Mouse (Mus musculus) heart, embryonic 12.5 days (tissue): Measurements from ENCODE around the gene Pdxk. TPM values are rescaled to one million over a fixed set of nuclear protein-coding genes. Genes with fewer than 3 reads are reported as not detected.
A peak's percentile ranks its signal among the peaks of the same experiment; 100 is the strongest.
"Not testable (repeated sequence)": the region's sequence is repeated elsewhere in the genome, so short reads cannot be mapped to it uniquely, and the experiment has no call there.

ENCODE experiments used
- ATAC-seq: fragments of 200-750 bp; cut with Nextera tagmentation; 2 replicates; pipeline ENCODE4 v1.8.0; 2017; ENCODE audit warnings: moderate TSS enrichment, moderate library complexity; ENCODE audit not compliant: insufficient number of reproducible peaks, low FRiP score
- H3K27ac ChIP-seq: fragments of 300-500 bp; sonication (generic); 2 replicates; pipeline ENCODE4 v1.5.1; 2016; ENCODE audit warnings: mild to moderate bottlenecking, moderate library complexity; ENCODE audit not compliant: poor library complexity, severe bottlenecking
- H3K27me3 ChIP-seq: fragments of 300-500 bp; sonication (generic); replicated peaks from 2 replicates; pipeline ENCODE4 v1.6.1; 2016; ENCODE audit warnings: mild to moderate bottlenecking, moderate library complexity
- H3K36me3 ChIP-seq: fragments of 300-500 bp; sonication (generic); 2 replicates; pipeline ENCODE4 v1.6.1; 2016; ENCODE audit warnings: mild to moderate bottlenecking, moderate library complexity
- H3K4me1 ChIP-seq: fragments of 300-500 bp; sonication (generic); replicated peaks from 2 replicates; pipeline ENCODE4 v1.6.1; 2016; ENCODE audit warnings: mild to moderate bottlenecking
- H3K4me2 ChIP-seq: fragments of 300-500 bp; sonication (generic); 2 replicates; pipeline ENCODE4 v1.6.1; 2016; ENCODE audit warnings: mild to moderate bottlenecking, moderate library complexity
- H3K4me3 ChIP-seq: fragments of 300-500 bp; sonication (generic); 2 replicates; pipeline ENCODE4 v1.5.1; 2016; ENCODE audit warnings: mild to moderate bottlenecking
- H3K9ac ChIP-seq: fragments of 300-500 bp; sonication (generic); 2 replicates; pipeline ENCODE4 v1.6.1; 2016; ENCODE audit warnings: mild to moderate bottlenecking, moderate library complexity
- H3K9me3 ChIP-seq: fragments of 300-500 bp; sonication (generic); replicated peaks from 2 replicates; pipeline ENCODE4 v1.6.1; 2016; ENCODE audit warnings: mild to moderate bottlenecking, moderate library complexity
- WGBS: fragments of 180-500 bp; shearing (Covaris S2); methylation state at CpG from one replicate; pipeline ENCODE4 v1.1.7; 2016; 5-methylcytosine and 5-hydroxymethylcytosine counted together
- polyA plus RNA-seq: library from polyadenylated mRNA; unstranded; fragments of >200 nt; fragmentation: Nextera tagmentation; extraction: Ambion mirVana; gene quantifications from 2 replicates; pipeline ENCODE4 v1.2.1, GENCODE M21; 2016

Gene Pdxk
- 5.4 and 5.5 TPM in 2 replicates for polyA plus RNA-seq

GRCm38 (mm10) chr10:78464792-78465207 is at the start of gene Pdxk:
Pdxk (minus strand) TSS chr10:78464975.
- WGBS = under 1% methylated on average over 35 of the region's 35 CpGs
- peak; percentile 92 for ATAC-seq
- Histone ChIP-seq H3K9ac (peak within 1 kb of the TSS; percentile 79), H3K4me2 (peak within 1 kb of the TSS; percentile 97), H3K27me3 (0 out of 2 replicates have a peak, but pooled peaks cover 8% of the 10 kb centered on the region), H3K4me3 (peak within 1 kb of the TSS; percentile 62), H3K4me1 (peaks cover 24% of the 10 kb centered on the region), H3K9me3 (no peaks in the 10 kb centered on the region), H3K27ac (peak within 1 kb of the TSS; percentile 12; the same call in 1 of the 2 replicates), H3K36me3 (no peaks in the 10 kb centered on the region)

DNA sequence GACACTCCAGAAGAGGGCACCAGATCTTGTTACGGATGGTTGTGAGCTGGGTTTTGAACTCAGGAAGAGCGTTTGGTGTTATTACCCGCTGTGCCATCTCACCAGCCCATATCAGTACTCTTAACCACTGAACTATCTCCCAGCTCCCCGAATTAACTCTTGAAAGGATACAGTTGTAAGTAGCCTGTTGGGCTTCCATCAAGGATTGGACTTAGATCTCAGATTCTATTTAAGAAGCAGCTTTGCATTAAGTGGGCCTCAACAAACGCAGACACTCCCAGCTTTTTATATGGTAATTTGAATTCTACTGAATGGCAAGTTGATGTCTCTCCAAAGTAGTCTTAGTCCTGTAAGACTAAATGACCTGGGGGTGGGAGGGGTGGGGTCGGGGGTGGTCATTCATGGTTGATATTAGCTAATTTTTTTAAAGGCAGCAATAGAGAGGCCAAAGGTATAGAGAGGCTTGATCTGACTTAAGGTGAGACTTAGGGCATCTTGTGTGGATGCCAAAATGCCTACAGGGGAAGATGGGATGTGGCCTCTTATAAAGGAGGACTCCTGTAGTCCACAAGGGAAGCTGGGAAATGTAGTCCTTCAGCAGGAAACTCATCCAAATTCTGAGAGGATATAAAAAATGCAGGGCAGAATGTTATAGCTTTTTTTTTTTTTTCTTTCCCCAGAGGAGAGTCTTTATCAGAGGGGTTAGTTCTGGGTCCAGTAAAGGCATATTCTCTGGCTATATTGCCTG is 38.4 kb upstream of the Pdxk start:
- ATAC-seq = no peak
- H3K9ac ChIP-seq = no peak overlapping the region
- WGBS = 70% methylated on average over 6 of the region's 6 CpGs
- H3K4me3 ChIP-seq = no peak overlapping the region
- H3K4me1 ChIP-seq = no peaks in the 10 kb centered on the region
- H3K27ac ChIP-seq = no peak overlapping the region
- peaks cover 3% of the 10 kb centered on the region; the same call in 1 of the 2 replicates for H3K9me3 ChIP-seq
- no peak overlapping the region for H3K4me2 ChIP-seq
- H3K36me3 ChIP-seq = no peaks in the 10 kb centered on the region
- no peaks in the 10 kb centered on the region for H3K27me3 ChIP-seq

- Histone ChIP-seq H3K4me1 (0 out of 2 replicates have a peak, but pooled peaks cover 4% of the 10 kb centered on the region), H3K36me3 (no peaks in the 10 kb centered on the region), H3K27me3 (peaks cover 32% of the 10 kb centered on the region), H3K4me2 (peak overlapping the region; percentile 72), H3K9ac (peak overlapping the region; percentile 44; the same call in 1 of the 2 replicates), H3K27ac (no peak overlapping the region), H3K9me3 (no peaks in the 10 kb centered on the region), H3K4me3 (peak overlapping the region; percentile 36)
- ATAC-seq = peak; percentile 71
- WGBS = 9% methylated on average over 26 of the region's 26 CpGs
Measured at GRCm38 (mm10) chr10:78487431-78488086, 22.8 kb upstream of the Pdxk start.

DNA sequence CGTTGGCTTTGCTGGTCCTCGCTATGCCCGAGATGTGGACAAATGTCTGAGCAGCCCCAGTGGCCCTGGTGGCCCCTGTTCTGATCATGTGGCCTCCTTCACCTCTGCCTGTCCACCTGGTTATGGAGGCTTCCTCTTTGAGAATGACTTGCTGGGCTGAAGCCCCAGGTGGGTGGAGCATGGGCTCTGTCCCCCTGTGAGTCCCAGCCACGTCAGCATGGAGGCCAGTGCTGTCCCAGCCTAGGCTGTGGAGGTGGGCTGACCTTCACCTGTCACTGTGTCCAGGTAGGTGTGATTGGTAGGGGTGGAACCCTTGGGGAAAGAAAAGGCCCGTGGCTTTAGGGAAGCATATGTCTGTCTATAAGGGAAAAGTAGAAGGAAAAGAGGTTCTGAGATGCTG is 22.1 kb upstream of the Pdxk start:
- no peak overlapping the region for H3K9ac ChIP-seq
- H3K9me3 ChIP-seq = no peaks in the 10 kb centered on the region
- WGBS = 63% methylated on average over 5 of the region's 5 CpGs
- no peak overlapping the region for H3K4me3 ChIP-seq
- 0 out of 2 replicates have a peak, but pooled peaks cover 4% of the 10 kb centered on the region for H3K4me1 ChIP-seq
- H3K27me3 ChIP-seq = peaks cover 33% of the 10 kb centered on the region
- no peaks in the 10 kb centered on the region for H3K36me3 ChIP-seq
- H3K4me2 ChIP-seq = no peak overlapping the region
- no peak for ATAC-seq
- H3K27ac ChIP-seq = no peak overlapping the region

DNA sequence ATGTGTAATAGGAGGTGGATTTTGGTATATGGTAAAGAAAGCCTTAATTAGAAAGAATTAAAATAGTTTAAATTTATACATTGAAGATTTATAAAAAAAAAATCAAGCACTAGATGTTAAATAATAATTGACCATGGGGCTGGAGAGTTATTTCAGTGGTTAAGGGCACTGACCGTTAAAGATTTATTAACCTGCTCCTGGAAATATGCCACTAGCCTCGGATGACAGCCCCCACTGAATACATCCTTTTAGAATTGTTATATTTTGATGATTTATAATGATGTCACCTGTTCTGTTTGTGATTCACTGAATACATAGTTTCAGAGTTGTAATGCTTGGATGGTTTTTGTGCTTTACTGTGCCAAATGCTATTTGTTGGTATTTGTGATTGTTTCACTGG is 20.6 kb upstream of the Pdxk start:
- 61% methylated on average over 2 of the region's 2 CpGs for WGBS
- H3K27me3 ChIP-seq = peaks cover 33% of the 10 kb centered on the region
- H3K4me3 ChIP-seq, H3K4me1 ChIP-seq, H3K27ac ChIP-seq, H3K9ac ChIP-seq, H3K36me3 ChIP-seq, H3K4me2 ChIP-seq, H3K9me3 ChIP-seq, ATAC-seq: not testable (repeated sequence)

GRCm38 (mm10) chr10:78481928-78482499 is 17.2 kb upstream of the Pdxk start:
- H3K4me1 ChIP-seq = no peaks in the 10 kb centered on the region
- no peaks in the 10 kb centered on the region for H3K36me3 ChIP-seq
- WGBS = under 1% methylated on average over 35 of the region's 35 CpGs
- H3K9ac ChIP-seq = peak overlapping the region; percentile 47
- peak overlapping the region; percentile 55 for H3K4me3 ChIP-seq
- peaks cover 22% of the 10 kb centered on the region for H3K27me3 ChIP-seq
- H3K4me2 ChIP-seq = peak overlapping the region; percentile 91
- no peak overlapping the region for H3K27ac ChIP-seq
- no peaks in the 10 kb centered on the region for H3K9me3 ChIP-seq
- ATAC-seq = peak; percentile 88

DNA sequence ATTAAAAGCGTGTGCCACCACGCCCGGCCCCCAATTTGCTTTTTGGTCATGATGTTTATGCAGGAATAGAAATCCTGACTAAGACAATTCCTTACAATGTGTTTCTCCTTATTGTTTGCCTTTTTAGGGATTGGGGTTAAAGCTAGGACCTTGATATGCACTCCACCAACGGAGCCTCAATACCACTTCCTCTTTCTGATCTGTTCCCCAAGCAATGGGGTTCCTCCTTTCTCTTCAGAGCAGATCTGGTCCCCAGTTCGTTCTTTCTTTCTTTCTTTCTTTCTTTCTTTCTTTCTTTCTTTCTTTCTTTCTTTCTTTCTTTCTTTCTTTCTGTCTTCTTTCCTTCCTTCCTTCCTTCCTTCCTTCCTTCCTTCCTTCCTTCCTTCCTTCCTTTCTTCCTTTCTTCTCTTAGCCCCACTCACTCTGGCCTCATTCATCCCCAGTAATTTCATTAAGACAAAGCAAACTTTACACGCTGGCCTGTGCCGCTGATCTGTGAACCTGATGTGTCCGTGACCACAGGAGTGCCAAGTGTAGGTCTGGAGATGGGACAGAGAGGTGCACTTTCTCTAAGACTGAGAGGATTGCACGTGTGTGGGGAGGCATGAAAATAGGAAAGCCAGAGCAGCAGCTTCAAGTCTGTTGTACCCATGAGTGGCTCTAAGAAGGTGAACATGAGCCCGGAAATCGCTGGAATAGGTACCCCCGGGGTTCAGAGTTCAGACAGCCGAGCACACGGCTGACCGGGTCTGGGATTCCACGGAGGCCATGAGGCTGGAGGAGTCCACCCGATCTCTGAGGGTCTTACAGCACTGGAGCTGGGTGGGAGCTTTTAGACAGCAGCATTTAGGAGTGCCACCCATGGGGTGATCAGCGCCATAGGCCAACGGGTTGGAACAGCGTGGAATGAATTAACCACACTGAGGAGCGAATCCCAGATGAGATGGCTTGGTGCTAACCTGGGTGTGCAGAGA is 16.5 kb upstream of the Pdxk start:
- H3K27ac ChIP-seq = no peak overlapping the region
- WGBS = 39% methylated on average over 21 of the region's 21 CpGs
- no peaks in the 10 kb centered on the region for H3K4me1 ChIP-seq
- no peaks in the 10 kb centered on the region for H3K36me3 ChIP-seq
- ATAC-seq = no peak; the same call in 1 of the 2 replicates
- peak overlapping the region; percentile 47 for H3K9ac ChIP-seq
- H3K4me2 ChIP-seq = peak overlapping the region; percentile 91
- peaks cover 16% of the 10 kb centered on the region; the same call in 1 of the 2 replicates for H3K27me3 ChIP-seq
- H3K9me3 ChIP-seq = no peaks in the 10 kb centered on the region
- peak overlapping the region; percentile 55 for H3K4me3 ChIP-seq

DNA sequence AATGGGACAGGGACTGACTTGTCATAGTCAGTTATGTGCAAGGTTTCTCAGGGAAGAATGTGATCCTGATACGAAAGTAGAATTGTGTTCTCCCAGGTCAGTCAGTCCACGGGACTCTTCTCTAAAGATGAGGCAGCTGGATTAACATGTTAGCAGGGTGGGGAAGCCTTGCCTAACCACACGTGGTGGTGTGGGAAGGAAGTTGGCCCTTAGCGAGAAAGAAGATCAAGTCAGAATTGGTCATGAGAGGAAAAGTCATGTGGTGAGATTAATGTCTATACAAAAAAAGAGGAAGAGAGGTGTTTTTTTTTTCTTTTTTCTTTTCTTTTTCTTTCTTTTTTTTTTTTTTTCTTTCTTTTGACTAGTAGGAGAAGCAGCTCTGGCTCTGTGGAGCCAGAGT is 12.0 kb upstream of the Pdxk start:
- Histone ChIP-seq H3K9ac (no peak overlapping the region), H3K27me3 (0 out of 2 replicates have a peak, but pooled peaks cover 3% of the 10 kb centered on the region), H3K4me3 (no peak overlapping the region), H3K9me3 (no peaks in the 10 kb centered on the region), H3K4me1 (no peaks in the 10 kb centered on the region), H3K4me2 (no peak overlapping the region), H3K27ac (no peak overlapping the region), H3K36me3 (no peaks in the 10 kb centered on the region)
- no peak for ATAC-seq
- 61% methylated on average over 4 of the region's 4 CpGs for WGBS

- Histone ChIP-seq H3K36me3 (no peaks in the 10 kb centered on the region), H3K9me3 (no peaks in the 10 kb centered on the region), H3K4me1 (0 out of 2 replicates have a peak, but pooled peaks cover 5% of the 10 kb centered on the region), H3K4me3 (no peak overlapping the region), H3K27ac (no peak overlapping the region), H3K27me3 (0 out of 2 replicates have a peak, but pooled peaks cover 3% of the 10 kb centered on the region), H3K4me2 (no peak overlapping the region), H3K9ac (no peak overlapping the region)
- no peak for ATAC-seq
- WGBS = 58% methylated on average over 8 of the region's 8 CpGs
Measured at GRCm38 (mm10) chr10:78474759-78475158, 10.0 kb upstream of the Pdxk start.

- Histone ChIP-seq H3K4me3 (no peak overlapping the region), H3K4me2 (no peak overlapping the region), H3K9ac (no peak overlapping the region), H3K9me3 (no peaks in the 10 kb centered on the region), H3K4me1 (0 out of 2 replicates have a peak, but pooled peaks cover 5% of the 10 kb centered on the region), H3K36me3 (no peaks in the 10 kb centered on the region), H3K27ac (no peak overlapping the region), H3K27me3 (0 out of 2 replicates have a peak, but pooled peaks cover 3% of the 10 kb centered on the region)
- 40% methylated on average over 5 of the region's 5 CpGs for WGBS
- no peak for ATAC-seq
Measured at GRCm38 (mm10) chr10:78473434-78473833, 8.7 kb upstream of the Pdxk start.
